Mouse (Mus musculus) midbrain, postnatal 0 days (tissue): ENCODE measurements at regions not wholly inside any gene's neighbourhood (a gene's known extent, or its start where the extent isn't known, plus 50 kb on each side); places are given as distances from the start of the nearest gene placed in this dataset.

Experiments used
- ATAC-seq: fragments of 200-750 bp; cut with Nextera tagmentation; 2 replicates; pipeline ENCODE4 v1.8.0; 2017; ENCODE audit warnings: moderate number of reproducible peaks, mild to moderate bottlenecking, moderate TSS enrichment, moderate library complexity; ENCODE audit not compliant: low FRiP score
- DNase-seq: peaks from one replicate; pipeline ENCODE4 v3.0.0-alpha.2; 2015; ENCODE audit warnings: low spot score
- H3K27ac ChIP-seq: fragments of 300-500 bp; sonication (generic); 2 replicates; pipeline ENCODE4 v1.5.1; 2014; ENCODE audit warnings: low read depth, mild to moderate bottlenecking, low read length, mixed read lengths
- H3K27me3 ChIP-seq: fragments of 300-500 bp; sonication (generic); 2 replicates; pipeline ENCODE4 v1.6.1; 2014; ENCODE audit warnings: low read length, control low read depth, mixed read lengths; ENCODE audit not compliant: insufficient read depth
- H3K36me3 ChIP-seq: fragments of 300-500 bp; sonication (generic); 2 replicates; pipeline ENCODE4 v1.6.1; 2014; ENCODE audit warnings: low read length, control low read depth, mixed read lengths; ENCODE audit not compliant: insufficient read depth
- H3K4me1 ChIP-seq: fragments of 300-500 bp; sonication (generic); 2 replicates; pipeline ENCODE4 v1.6.1; 2014; ENCODE audit warnings: mild to moderate bottlenecking, control low read depth, antibody characterized with exemption, low read length, mixed read lengths; ENCODE audit not compliant: insufficient read depth
- H3K4me2 ChIP-seq: fragments of 300-500 bp; sonication (generic); 2 replicates; pipeline ENCODE4 v1.6.1; 2014; ENCODE audit warnings: low read depth, mild to moderate bottlenecking, low read length, mixed read lengths; ENCODE audit not compliant: poor library complexity, severe bottlenecking
- H3K4me3 ChIP-seq: fragments of 300-500 bp; sonication (generic); 2 replicates; pipeline ENCODE4 v1.5.1; 2014; ENCODE audit warnings: low read depth, mild to moderate bottlenecking, low read length, moderate library complexity
- H3K9ac ChIP-seq: fragments of 300-500 bp; sonication (generic); replicated peaks from 2 replicates; pipeline ENCODE4 v1.6.1; 2014; ENCODE audit warnings: mild to moderate bottlenecking, low read length, moderate library complexity, mixed read lengths; ENCODE audit not compliant: poor library complexity, severe bottlenecking
- H3K9me3 ChIP-seq: fragments of 300-500 bp; sonication (generic); 2 replicates; pipeline ENCODE4 v1.6.1; 2016; ENCODE audit warnings: low read length, control low read depth
- CTCF ChIP-seq: IDR thresholded peaks from 2 replicates; pipeline ENCODE4 v1.5.1; 2016; ENCODE audit warnings: antibody characterized with exemption, mild to moderate bottlenecking
- WGBS: fragments of 180-500 bp; shearing (Covaris S2); extraction: QIAGEN DNeasy Blood & Tissue Kit; methylation state at CpG from one replicate; pipeline ENCODE4 v1.1.7; 2014; 5-methylcytosine and 5-hydroxymethylcytosine counted together

- no peaks in the 10 kb centered on the region for H3K9me3 ChIP-seq
Measured at GRCm38 (mm10) chr6:50961592-50961991, 307.4 kb upstream of the Npvf start.

GRCm38 (mm10) chr6:50968546-50968945, 314.3 kb upstream of the Npvf start:
- H3K9ac ChIP-seq, result no peak overlapping the region
- no peak for TF ChIP-seq CTCF
- H3K36me3 ChIP-seq, result no peaks in the 10 kb centered on the region
- DNase-seq (no peak), ATAC-seq (no peak)
- no peaks in the 10 kb centered on the region for H3K4me1 ChIP-seq
- WGBS, result 91% methylated on average over 5 of the region's 5 CpGs
- no peak overlapping the region for H3K4me2 ChIP-seq
- H3K4me3 ChIP-seq, result no peak overlapping the region
- H3K9me3 ChIP-seq, result no peaks in the 10 kb centered on the region
- no peak overlapping the region for H3K27ac ChIP-seq
- no peaks in the 10 kb centered on the region for H3K27me3 ChIP-seq

More at GRCm38 (mm10) chr6:50961592-50961991, 307.4 kb upstream of the Npvf start:
- Histone ChIP-seq H3K27ac (no peak overlapping the region), H3K36me3 (no peaks in the 10 kb centered on the region), H3K27me3 (no peaks in the 10 kb centered on the region), H3K9ac (no peak overlapping the region), H3K4me3 (no peak overlapping the region), H3K4me1 (no peaks in the 10 kb centered on the region), H3K4me2 (no peak overlapping the region)
- TF ChIP-seq CTCF, result no peak
- no peak for DNase-seq
- no peak for ATAC-seq
- WGBS, result 54% methylated on average over 6 of the region's 6 CpGs

- no peaks in the 10 kb centered on the region for H3K4me1 ChIP-seq
- H3K27ac ChIP-seq, result no peak overlapping the region
- whole genome bisulfite sequencing, result 72% methylated on average over 6 of the region's 6 CpGs
- no peaks in the 10 kb centered on the region for H3K36me3 ChIP-seq
- no peak overlapping the region for H3K4me2 ChIP-seq
- no peak for ATAC-seq
- no peak for TF ChIP-seq CTCF
- H3K9ac ChIP-seq, result no peak overlapping the region
- no peak for DNase-seq
- H3K9me3 ChIP-seq, result no peaks in the 10 kb centered on the region
- H3K27me3 ChIP-seq, result no peaks in the 10 kb centered on the region
- no peak overlapping the region for H3K4me3 ChIP-seq
Measured at GRCm38 (mm10) chr6:50969341-50969740, 315.1 kb upstream of the Npvf start.

GRCm38 (mm10) chr6:50969997-50970396, 315.8 kb upstream of the Npvf start:
- H3K4me1 ChIP-seq, result no peaks in the 10 kb centered on the region
- no peak overlapping the region for H3K27ac ChIP-seq
- DNase-seq, result no peak
- H3K9me3 ChIP-seq, result no peaks in the 10 kb centered on the region
- H3K9ac ChIP-seq, result no peak overlapping the region
- H3K4me3 ChIP-seq, result no peak overlapping the region
- H3K27me3 ChIP-seq, result no peaks in the 10 kb centered on the region
- WGBS, result 89% methylated on average over 7 of the region's 7 CpGs
- ATAC-seq, result no peak
- no peaks in the 10 kb centered on the region for H3K36me3 ChIP-seq
- TF ChIP-seq CTCF, result no peak
- no peak overlapping the region for H3K4me2 ChIP-seq

DNA sequence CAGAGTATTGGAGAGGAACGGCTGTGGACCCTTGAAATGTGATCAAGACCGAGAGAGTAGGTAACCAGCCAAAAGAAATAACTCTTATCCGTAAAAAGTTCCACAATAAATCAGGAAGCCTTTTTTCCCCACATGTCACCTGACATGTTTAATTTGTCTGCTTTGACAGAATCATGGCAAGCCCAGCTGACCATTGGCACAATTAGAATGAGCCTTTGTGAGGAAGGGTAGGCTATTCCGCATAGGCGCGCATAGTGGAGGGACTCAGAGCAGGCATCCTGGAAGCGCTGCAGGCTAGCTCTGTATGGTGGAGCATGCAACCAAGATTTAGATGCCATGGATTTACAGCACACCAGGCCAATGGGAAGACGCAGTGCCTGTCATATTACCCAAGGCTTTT, 316.5 kb upstream of the Npvf start:
- no peak overlapping the region for H3K4me2 ChIP-seq
- H3K9ac ChIP-seq, result no peak overlapping the region
- TF ChIP-seq CTCF, result no peak
- no peaks in the 10 kb centered on the region for H3K9me3 ChIP-seq
- no peak for ATAC-seq
- 84% methylated on average over 8 of the region's 8 CpGs for WGBS
- H3K4me1 ChIP-seq, result no peaks in the 10 kb centered on the region
- no peaks in the 10 kb centered on the region for H3K36me3 ChIP-seq
- no peaks in the 10 kb centered on the region for H3K27me3 ChIP-seq
- H3K27ac ChIP-seq, result no peak overlapping the region
- peak; percentile 34 for DNase-seq
- H3K4me3 ChIP-seq, result no peak overlapping the region

DNA sequence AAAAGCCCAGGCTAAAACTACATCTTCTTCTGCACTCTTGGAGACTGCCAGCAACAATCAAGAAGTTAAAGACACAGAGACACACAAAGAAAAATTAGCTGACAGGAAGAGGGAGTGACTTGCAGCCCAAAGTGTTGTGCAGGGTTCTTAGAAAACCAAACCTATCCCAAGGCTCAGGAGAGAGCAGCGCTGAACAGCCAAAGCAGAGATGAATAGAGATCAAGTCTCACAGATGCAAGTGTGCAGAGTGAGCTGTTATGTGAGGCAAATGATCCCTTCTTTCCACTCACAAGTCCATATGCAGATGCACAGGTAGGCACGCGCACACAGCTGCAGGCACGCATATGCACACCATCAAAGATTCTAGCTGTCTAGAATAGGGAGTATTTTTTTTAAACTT, 318.0 kb upstream of the Npvf start:
- Histone ChIP-seq H3K9ac (no peak overlapping the region), H3K4me3 (no peak overlapping the region), H3K4me2 (no peak overlapping the region), H3K27ac (no peak overlapping the region), H3K9me3 (no peaks in the 10 kb centered on the region), H3K27me3 (no peaks in the 10 kb centered on the region), H3K4me1 (no peaks in the 10 kb centered on the region), H3K36me3 (no peaks in the 10 kb centered on the region)
- no peak for TF ChIP-seq CTCF
- ATAC-seq (no peak), DNase-seq (no peak)
- WGBS, result 82% methylated on average over 4 of the region's 4 CpGs
